Mouse (Mus musculus): ENCODE results near the gene Zfp622.

GRCm38 (mm10) chr15:26040567-26040966 is 56.4 kb downstream of the Zfp622 start:
- no peak for TF ChIP-seq POLR2A (IDR thresholded peaks at IDR 0.05; ENCODE audit: borderline replicate concordance, extremely low read depth, low read depth, low read length)
- no peak for TF ChIP-seq CTCF (IDR thresholded peaks at IDR 0.05; ENCODE audit: insufficient read depth, low read length)
